Mouse (Mus musculus) CH12.LX (cell line): Measurements from ENCODE around the gene Apold1.

Experiments used
- ETS1 ChIP-seq: conservative IDR thresholded peaks from 2 replicates; pipeline ENCODE4 v1.6.1; 2012; ENCODE audit warnings: low read depth, mild to moderate bottlenecking, inconsistent platforms, low read length, improper control_type of control experiment, moderate library complexity
- TCF12 ChIP-seq: IDR thresholded peaks from 2 replicates; pipeline ENCODE4 v1.6.1; 2014; ENCODE audit warnings: low read depth, mild to moderate bottlenecking, inconsistent platforms, low read length, improper control_type of control experiment

- TF ChIP-seq ETS1 (no peak), TCF12 (peak; percentile 47; the same call in 1 of the 2 replicates)
Observed at GRCm38 (mm10) chr6:135001991-135002390, 20.5 kb downstream of the Apold1 start.
